Mouse (Mus musculus) neural tube, embryonic 14.5 days (tissue): ENCODE results near the gene Tmem104. TPM values are rescaled to one million over a fixed set of nuclear protein-coding genes. Genes with fewer than 3 reads are reported as not detected.
A peak's percentile ranks its signal among the peaks of the same experiment; 100 is the strongest.

ENCODE experiments used
- ATAC-seq: fragments of 200-750 bp; cut with Nextera tagmentation; 2 replicates; pipeline ENCODE4 v1.8.0; 2017; ENCODE audit warnings: low read depth, mild to moderate bottlenecking, moderate TSS enrichment, moderate library complexity
- H3K27ac ChIP-seq: fragments of 300-500 bp; sonication (generic); 2 replicates; pipeline ENCODE4 v1.5.1; 2014; ENCODE audit warnings: low read depth, mild to moderate bottlenecking, control low read depth, low read length, moderate library complexity, mixed read lengths
- H3K27me3 ChIP-seq: fragments of 300-500 bp; sonication (generic); 2 replicates; pipeline ENCODE4 v1.6.1; 2014; ENCODE audit warnings: low read length; ENCODE audit not compliant: control insufficient read depth, insufficient read depth
- H3K36me3 ChIP-seq: fragments of 300-500 bp; sonication (generic); 2 replicates; pipeline ENCODE4 v1.6.1; 2014; ENCODE audit warnings: low read length, mixed read lengths; ENCODE audit not compliant: control insufficient read depth, insufficient read depth
- H3K4me1 ChIP-seq: fragments of 300-500 bp; sonication (generic); 2 replicates; pipeline ENCODE4 v1.6.1; 2014; ENCODE audit warnings: low read length; ENCODE audit not compliant: control insufficient read depth, insufficient read depth
- H3K4me2 ChIP-seq: fragments of 300-500 bp; sonication (generic); 2 replicates; pipeline ENCODE4 v1.6.1; 2014; ENCODE audit warnings: mild to moderate bottlenecking, low read depth, low read length, control low read depth
- H3K4me3 ChIP-seq: fragments of 300-500 bp; sonication (generic); 2 replicates; pipeline ENCODE4 v1.5.1; 2014; ENCODE audit warnings: low read depth, low read length, control low read depth, mixed read lengths
- H3K9ac ChIP-seq: fragments of 300-500 bp; sonication (generic); replicated peaks from 2 replicates; pipeline ENCODE4 v1.6.1; 2014; ENCODE audit warnings: low read depth, mild to moderate bottlenecking, control low read depth, low read length, mixed read lengths
- H3K9me3 ChIP-seq: fragments of 300-500 bp; sonication (generic); 2 replicates; pipeline ENCODE4 v1.6.1; 2016; ENCODE audit warnings: low read length; ENCODE audit not compliant: control insufficient read depth
- WGBS: fragments of 180-500 bp; shearing (Covaris S2); extraction: QIAGEN DNeasy Blood & Tissue Kit; methylation state at CpG from one replicate; pipeline ENCODE4 v1.1.7; 2014; 5-methylcytosine and 5-hydroxymethylcytosine counted together
- polyA plus RNA-seq: library from polyadenylated mRNA; unstranded; fragments of >200 nt; fragmentation: Nextera tagmentation; extraction: Ambion mirVana; gene quantifications from 2 replicates; pipeline ENCODE4 v1.2.1, GENCODE M21; 2014

The Tmem104 gene
- polyA plus RNA-seq, 1 experiment from 2014 or later: 8.9 TPM

- WGBS: 4% methylated on average over 5 of the region's 5 CpGs
- peak; percentile 39; the same call in 1 of the 2 replicates for ATAC-seq
- no peak overlapping the region for H3K4me2 ChIP-seq
- H3K4me3 ChIP-seq: no peak overlapping the region
- no peaks in the 10 kb centered on the region for H3K36me3 ChIP-seq
- H3K9ac ChIP-seq: no peak overlapping the region
- peaks cover 45% of the 10 kb centered on the region for H3K4me1 ChIP-seq
- peak overlapping the region; percentile 44 for H3K27ac ChIP-seq
- no peaks in the 10 kb centered on the region for H3K27me3 ChIP-seq
- no peaks in the 10 kb centered on the region for H3K9me3 ChIP-seq
These were observed 49.3 kb downstream of the Tmem104 start for GRCm38 (mm10) chr11:115236570-115236969.

- Histone ChIP-seq H3K4me1 (peaks cover 13% of the 10 kb centered on the region), H3K4me2 (no peak overlapping the region), H3K9me3 (no peaks in the 10 kb centered on the region), H3K36me3 (no peaks in the 10 kb centered on the region; the same call in 1 of the 2 replicates), H3K4me3 (no peak overlapping the region), H3K27me3 (no peaks in the 10 kb centered on the region; the same call in 1 of the 2 replicates), H3K27ac (no peak overlapping the region), H3K9ac (0 out of 2 replicates have a peak overlapping the region, but pooled peaks have one; percentile 8)
- ATAC-seq: no peak
- WGBS: 54% methylated on average over 11 of the region's 11 CpGs
These were observed 54.1 kb downstream of the Tmem104 start for GRCm38 (mm10) chr11:115241402-115241801.

GRCm38 (mm10) chr11:115242746-115243145 is 55.5 kb downstream of the Tmem104 start:
- Histone ChIP-seq H3K4me2 (no peak overlapping the region), H3K27me3 (no peaks in the 10 kb centered on the region; the same call in 1 of the 2 replicates), H3K9ac (no peak overlapping the region), H3K27ac (no peak overlapping the region), H3K4me1 (peaks cover 13% of the 10 kb centered on the region), H3K4me3 (no peak overlapping the region), H3K9me3 (no peaks in the 10 kb centered on the region), H3K36me3 (no peaks in the 10 kb centered on the region; the same call in 1 of the 2 replicates)
- ATAC-seq: no peak
- 77% methylated on average over 3 of the region's 3 CpGs for WGBS

GRCm38 (mm10) chr11:115243783-115244182 is 56.5 kb downstream of the Tmem104 start:
- Histone ChIP-seq H3K9ac (no peak overlapping the region), H3K4me3 (no peak overlapping the region), H3K27me3 (peaks cover 8% of the 10 kb centered on the region), H3K36me3 (no peaks in the 10 kb centered on the region; the same call in 1 of the 2 replicates), H3K9me3 (no peaks in the 10 kb centered on the region), H3K4me2 (no peak overlapping the region), H3K4me1 (peaks cover 13% of the 10 kb centered on the region), H3K27ac (no peak overlapping the region)
- 95% methylated on average over 12 of the region's 12 CpGs for WGBS
- no peak for ATAC-seq

GRCm38 (mm10) chr11:115244840-115245239 is 57.6 kb downstream of the Tmem104 start:
- Histone ChIP-seq H3K27ac (no peak overlapping the region), H3K9ac (no peak overlapping the region), H3K4me2 (no peak overlapping the region), H3K4me1 (peaks cover 15% of the 10 kb centered on the region), H3K9me3 (no peaks in the 10 kb centered on the region), H3K36me3 (no peaks in the 10 kb centered on the region; the same call in 1 of the 2 replicates), H3K27me3 (peaks cover 18% of the 10 kb centered on the region), H3K4me3 (no peak overlapping the region)
- WGBS: 89% methylated on average over 8 of the region's 8 CpGs
- no peak for ATAC-seq

- H3K27me3 ChIP-seq: peaks cover 31% of the 10 kb centered on the region
- WGBS: 42% methylated on average over 8 of the region's 8 CpGs
- no peak overlapping the region for H3K9ac ChIP-seq
- peaks cover 15% of the 10 kb centered on the region for H3K4me1 ChIP-seq
- no peaks in the 10 kb centered on the region; the same call in 1 of the 2 replicates for H3K36me3 ChIP-seq
- no peak overlapping the region for H3K27ac ChIP-seq
- no peak overlapping the region for H3K4me2 ChIP-seq
- H3K4me3 ChIP-seq: no peak overlapping the region
- no peaks in the 10 kb centered on the region for H3K9me3 ChIP-seq
- ATAC-seq: no peak
These were observed 59.1 kb downstream of the Tmem104 start for GRCm38 (mm10) chr11:115246386-115246785.

GRCm38 (mm10) chr11:115247240-115247639 is 60.0 kb downstream of the Tmem104 start:
- Histone ChIP-seq H3K9ac (no peak overlapping the region), H3K4me1 (peaks cover 12% of the 10 kb centered on the region; the same call in 1 of the 2 replicates), H3K9me3 (no peaks in the 10 kb centered on the region), H3K27ac (no peak overlapping the region), H3K36me3 (no peaks in the 10 kb centered on the region; the same call in 1 of the 2 replicates), H3K4me3 (no peak overlapping the region), H3K4me2 (no peak overlapping the region), H3K27me3 (peaks cover 31% of the 10 kb centered on the region)
- WGBS: 13% methylated on average over 3 of the region's 3 CpGs
- ATAC-seq: no peak

- Histone ChIP-seq H3K9ac (no peak overlapping the region), H3K4me2 (no peak overlapping the region), H3K4me1 (peaks cover 12% of the 10 kb centered on the region; the same call in 1 of the 2 replicates), H3K27me3 (peaks cover 31% of the 10 kb centered on the region), H3K9me3 (no peaks in the 10 kb centered on the region), H3K36me3 (no peaks in the 10 kb centered on the region; the same call in 1 of the 2 replicates), H3K27ac (no peak overlapping the region), H3K4me3 (no peak overlapping the region)
- WGBS: 76% methylated on average over 6 of the region's 6 CpGs
- ATAC-seq: no peak
These were observed 60.7 kb downstream of the Tmem104 start for GRCm38 (mm10) chr11:115247945-115248344.

GRCm38 (mm10) chr11:115249721-115250404 is 62.6 kb downstream of the Tmem104 start:
- Histone ChIP-seq H3K4me3 (peak overlapping the region; percentile 40), H3K4me1 (peaks cover 12% of the 10 kb centered on the region; the same call in 1 of the 2 replicates), H3K27ac (no peak overlapping the region), H3K9me3 (no peaks in the 10 kb centered on the region), H3K36me3 (no peaks in the 10 kb centered on the region), H3K4me2 (peak overlapping the region; percentile 89), H3K9ac (peak overlapping the region; percentile 48), H3K27me3 (peaks cover 33% of the 10 kb centered on the region)
- ATAC-seq: 0 out of 2 replicates have a peak, but pooled peaks have one; percentile 15
- 2% methylated on average over 43 of the region's 63 CpGs for WGBS
